Mouse (Mus musculus) forebrain, embryonic 10.5 days (tissue): ENCODE measurements around the gene Best1. TPM values are rescaled to one million over a fixed set of nuclear protein-coding genes. Genes with fewer than 3 reads are reported as not detected.

Experiments used
- DNase-seq: peaks from one replicate; pipeline ENCODE4 v3.0.0-alpha.2; 2017; ENCODE audit warnings: low spot score; ENCODE audit errors: extremely low spot score
- H3K27ac ChIP-seq: fragments of 300-500 bp; sonication (generic); 2 replicates; pipeline ENCODE4 v1.5.1; 2016; ENCODE audit warnings: mild to moderate bottlenecking
- H3K27me3 ChIP-seq: fragments of 300-500 bp; sonication (generic); 2 replicates; pipeline ENCODE4 v1.6.1; 2016; ENCODE audit warnings: mild to moderate bottlenecking; ENCODE audit not compliant: poor library complexity, severe bottlenecking
- H3K36me3 ChIP-seq: fragments of 300-500 bp; sonication (generic); replicated peaks from 2 replicates; pipeline ENCODE4 v1.6.1; 2016; ENCODE audit warnings: mild to moderate bottlenecking, moderate library complexity
- H3K4me1 ChIP-seq: fragments of 300-500 bp; sonication (generic); 2 replicates; pipeline ENCODE4 v1.6.1; 2016
- H3K4me3 ChIP-seq: fragments of 300-500 bp; sonication (generic); 2 replicates; pipeline ENCODE4 v1.5.1; 2016; ENCODE audit warnings: mild to moderate bottlenecking, moderate library complexity
- H3K9me3 ChIP-seq: fragments of 300-500 bp; sonication (generic); 2 replicates; pipeline ENCODE4 v1.6.1; 2016; ENCODE audit warnings: mild to moderate bottlenecking, moderate library complexity
- WGBS: fragments of 180-500 bp; shearing (Covaris S2); methylation state at CpG from one replicate; pipeline ENCODE4 v1.1.7; 2016; 5-methylcytosine and 5-hydroxymethylcytosine counted together
- polyA plus RNA-seq: library from polyadenylated mRNA; unstranded; fragments of >200 nt; fragmentation: Nextera tagmentation; extraction: Ambion mirVana; gene quantifications from 2 replicates; pipeline ENCODE4 v1.2.1, GENCODE M21; 2016

Best1 gene
- polyA plus RNA-seq, 1 experiment from 2014 or later: 2.1 TPM

DNA sequence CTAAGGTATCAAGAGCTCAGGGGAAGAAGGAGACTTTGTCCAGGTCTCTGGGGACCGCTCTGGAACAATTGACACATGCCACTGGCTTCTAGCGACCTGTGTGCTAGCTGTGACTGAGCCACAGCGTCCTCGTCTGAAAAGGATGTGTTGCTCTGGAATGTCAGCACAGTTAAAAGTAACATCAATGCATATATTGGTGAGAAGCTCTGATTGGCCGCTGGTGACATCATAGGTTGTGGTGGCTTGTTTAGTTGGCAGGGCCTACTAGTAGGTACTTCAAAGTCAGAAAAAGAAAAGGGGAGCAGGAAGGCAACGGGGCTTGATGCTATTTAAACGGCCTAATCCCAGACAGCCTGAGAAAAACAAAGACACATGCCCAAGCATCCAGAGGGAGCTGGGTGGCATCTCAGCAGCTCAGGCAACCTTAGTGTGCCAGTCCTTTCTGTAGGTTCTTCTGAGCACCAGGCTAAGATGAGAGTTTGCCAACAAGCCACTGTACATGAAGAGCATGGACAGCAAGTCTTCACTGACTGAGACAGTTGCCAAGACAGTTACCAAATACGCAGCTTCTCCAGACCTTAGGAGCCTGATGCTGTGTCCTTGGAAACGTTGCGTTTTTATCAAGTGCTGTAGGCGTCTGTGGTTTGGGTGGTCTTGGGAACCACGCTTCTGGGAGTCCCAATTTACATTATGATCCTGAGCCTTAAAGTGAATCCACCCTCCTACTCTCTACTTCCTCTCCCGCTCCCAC lies 2.5 kb downstream of the Best1 start:
- H3K9me3 ChIP-seq: no peaks in the 10 kb centered on the region; the same call in 1 of the 2 replicates
- H3K27me3 ChIP-seq: no peaks in the 10 kb centered on the region
- 74% methylated on average over 13 of the region's 13 CpGs for WGBS
- no peak overlapping the region for H3K4me3 ChIP-seq
- no peaks in the 10 kb centered on the region for H3K36me3 ChIP-seq
- no peak overlapping the region for H3K27ac ChIP-seq
- no peak for DNase-seq
- no peaks in the 10 kb centered on the region for H3K4me1 ChIP-seq

DNA sequence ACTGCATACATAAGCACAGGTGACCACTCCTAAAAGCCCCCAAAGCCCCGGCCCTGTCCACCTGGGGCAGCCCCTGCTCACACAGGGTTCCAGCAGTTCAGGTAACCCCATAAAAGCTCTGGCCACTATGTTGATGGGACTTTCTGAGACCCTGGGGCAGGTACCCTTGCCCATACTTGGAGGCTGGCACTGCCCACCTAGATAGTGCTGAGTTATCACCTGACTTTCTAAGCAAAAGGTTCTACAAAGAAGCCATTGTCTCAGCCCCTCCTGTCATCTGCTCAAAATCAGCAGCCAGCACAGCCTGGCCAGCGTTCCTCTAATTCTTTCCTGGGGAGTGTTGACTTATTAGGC lies 3.4 kb downstream of the Best1 start:
- H3K27me3 ChIP-seq: no peaks in the 10 kb centered on the region
- no peak for DNase-seq
- no peak overlapping the region for H3K4me3 ChIP-seq
- H3K27ac ChIP-seq: no peak overlapping the region
- H3K9me3 ChIP-seq: no peaks in the 10 kb centered on the region; the same call in 1 of the 2 replicates
- H3K4me1 ChIP-seq: peaks cover 6% of the 10 kb centered on the region
- WGBS: 74% methylated on average over 2 of the region's 2 CpGs
- H3K36me3 ChIP-seq: no peaks in the 10 kb centered on the region

DNA sequence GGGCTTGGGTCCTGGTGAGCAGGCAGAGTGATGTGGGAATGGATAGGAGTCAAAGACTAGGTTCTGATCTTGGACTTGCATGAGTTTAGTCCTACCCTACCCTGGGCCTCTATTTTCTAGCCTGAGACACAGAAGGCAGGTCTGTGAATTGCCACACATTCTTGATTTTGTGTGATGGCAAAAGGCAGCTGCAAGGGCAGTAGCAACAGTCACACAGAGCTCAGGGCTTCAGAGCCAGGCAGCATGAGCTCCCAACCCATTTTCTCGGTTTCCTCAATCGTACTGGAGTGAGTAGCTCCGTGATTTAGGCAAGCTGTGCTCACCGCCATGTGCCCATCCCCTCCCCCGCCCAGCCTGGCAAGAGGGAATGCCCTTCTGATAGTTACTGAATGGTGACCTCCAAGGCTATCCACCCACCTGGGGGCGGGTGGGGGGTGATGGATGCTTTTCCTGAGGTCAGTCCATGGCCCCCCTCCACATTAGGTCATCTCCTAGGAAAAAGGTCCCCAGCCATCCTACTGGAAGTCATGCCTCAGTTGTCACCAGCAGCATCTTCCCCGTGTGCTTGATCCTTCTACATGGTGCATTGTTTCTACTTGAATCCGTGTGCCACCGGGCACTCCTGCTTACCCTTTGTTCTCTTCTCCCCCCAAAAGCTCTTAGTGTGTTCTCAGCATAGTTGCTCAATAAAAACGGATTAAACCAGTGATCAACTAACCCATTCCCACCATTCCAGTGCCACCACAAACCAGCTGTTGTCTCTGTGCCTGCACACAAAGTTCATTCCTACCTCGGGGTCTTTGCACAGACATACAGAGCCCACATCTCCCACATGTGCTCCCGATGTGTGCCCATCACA lies 4.0 kb downstream of the Best1 start:
- 80% methylated on average over 12 of the region's 12 CpGs for WGBS
- DNase-seq: no peak
- Histone ChIP-seq H3K9me3 (no peaks in the 10 kb centered on the region; the same call in 1 of the 2 replicates), H3K27ac (no peak overlapping the region), H3K4me1 (peaks cover 12% of the 10 kb centered on the region), H3K36me3 (no peaks in the 10 kb centered on the region), H3K27me3 (peaks cover 3% of the 10 kb centered on the region), H3K4me3 (no peak overlapping the region)

DNA sequence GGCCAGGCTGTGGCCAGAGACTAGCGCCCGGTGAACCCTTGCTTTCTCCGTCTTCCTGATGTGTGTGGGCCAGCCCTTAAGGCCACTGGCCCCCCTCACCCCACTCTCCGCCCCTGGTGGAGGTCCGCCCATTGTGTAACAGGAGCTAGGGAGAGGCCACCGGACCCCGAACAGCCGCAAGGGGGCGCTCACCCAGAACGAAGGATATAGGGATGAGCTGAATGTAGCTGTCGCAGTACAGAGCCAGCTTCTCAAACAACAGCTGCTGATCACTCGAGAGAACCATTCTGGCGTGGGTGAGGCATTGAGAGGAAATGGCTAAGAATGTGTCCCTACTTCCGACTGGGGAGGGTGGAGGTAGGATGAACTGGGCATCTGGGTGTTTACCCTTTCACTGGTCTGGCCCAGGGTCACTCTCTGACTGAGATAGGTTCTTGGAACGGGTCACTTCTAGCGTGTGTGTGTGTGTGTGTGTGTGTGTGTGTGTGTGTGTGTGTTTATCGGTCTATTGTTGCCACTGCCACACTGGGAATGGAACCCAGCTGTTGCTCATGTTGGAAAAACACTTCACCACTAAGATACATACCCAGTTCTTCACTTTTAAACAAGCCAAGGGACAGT lies 8.3 kb downstream of the Best1 start:
- 11% methylated on average over 17 of the region's 17 CpGs for WGBS

DNA sequence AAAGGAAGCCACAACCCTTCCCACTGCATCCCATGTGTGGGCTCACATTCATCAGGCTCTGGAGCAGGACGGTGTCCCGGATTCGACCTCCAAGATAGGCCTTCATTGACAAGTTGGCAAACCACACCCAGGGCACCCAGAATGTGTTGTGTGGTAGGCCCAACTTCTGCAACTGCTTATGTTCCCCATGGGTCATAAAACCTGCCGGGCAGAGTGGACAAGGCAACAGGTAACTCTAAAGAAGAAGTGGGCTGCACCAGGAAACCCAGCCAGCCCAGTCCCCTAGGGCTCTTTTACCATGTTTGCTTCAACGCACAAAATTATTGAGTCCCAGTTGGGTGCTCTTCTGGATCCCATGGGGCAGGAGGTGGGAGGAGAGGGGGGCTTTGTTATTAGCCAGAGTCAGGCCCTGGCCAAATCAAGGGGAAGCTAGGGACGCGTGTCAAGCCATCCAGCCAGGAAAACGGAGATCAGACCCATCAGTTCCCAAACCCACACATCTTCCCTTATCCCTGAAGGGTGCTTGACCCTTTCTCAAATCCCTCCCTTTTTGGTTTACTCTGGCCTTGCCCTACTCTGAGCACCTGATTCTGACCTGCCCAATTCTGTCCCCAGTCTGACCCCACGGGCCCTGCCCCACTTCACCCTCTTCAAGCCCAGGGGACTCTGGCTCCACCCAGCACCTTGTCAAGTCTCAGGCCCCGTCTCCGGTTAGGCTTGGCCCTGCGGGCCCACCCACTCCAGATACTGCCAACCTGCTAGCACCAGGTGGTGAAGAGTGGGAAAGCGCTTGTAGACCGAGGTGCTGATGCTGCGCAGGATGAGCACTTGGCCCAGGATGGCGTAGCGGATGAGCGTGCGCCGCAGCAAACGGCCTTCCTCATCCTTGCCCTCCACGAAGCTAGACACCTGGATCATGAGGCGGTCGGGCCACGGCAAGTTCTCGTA lies 9.1 kb downstream of the Best1 start:
- Histone ChIP-seq H3K4me3 (peak overlapping the region; percentile 48), H3K27me3 (peaks cover 12% of the 10 kb centered on the region), H3K36me3 (no peaks in the 10 kb centered on the region)

More for the DNA sequence above, 8.3 kb downstream of the Best1 start:
- peaks cover 12% of the 10 kb centered on the region for H3K27me3 ChIP-seq
- no peaks in the 10 kb centered on the region for H3K9me3 ChIP-seq
- H3K27ac ChIP-seq: peak overlapping the region; percentile 80
- peak overlapping the region; percentile 48 for H3K4me3 ChIP-seq
- peak; percentile 93 for DNase-seq
- peaks cover 20% of the 10 kb centered on the region for H3K4me1 ChIP-seq
- H3K36me3 ChIP-seq: no peaks in the 10 kb centered on the region

DNA sequence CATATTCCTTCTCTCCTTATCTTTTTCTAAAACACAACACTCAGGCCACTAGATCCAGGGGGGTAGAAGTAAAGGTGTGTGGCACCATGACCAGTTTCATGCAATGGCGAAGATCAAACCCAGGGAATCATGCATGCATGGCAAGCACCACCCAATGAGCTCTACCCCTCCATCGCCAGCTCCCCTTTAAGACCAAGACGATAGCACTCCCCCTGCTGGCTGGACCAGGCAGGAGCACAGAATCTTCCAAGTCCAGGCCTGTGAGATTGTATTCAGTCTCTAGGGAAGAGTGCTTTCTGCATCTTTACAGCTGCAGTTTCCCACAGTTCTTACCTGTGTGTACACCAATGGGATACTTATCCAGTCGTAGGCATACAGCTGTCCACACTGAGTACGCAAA lies 10.1 kb downstream of the Best1 start:
- 25% methylated on average over 5 of the region's 5 CpGs for WGBS
- DNase-seq: peak; percentile 75
- Histone ChIP-seq H3K36me3 (peaks cover 8% of the 10 kb centered on the region), H3K9me3 (no peaks in the 10 kb centered on the region), H3K4me3 (no peak overlapping the region), H3K27me3 (peaks cover 12% of the 10 kb centered on the region), H3K27ac (no peak overlapping the region), H3K4me1 (peaks cover 31% of the 10 kb centered on the region)

More for the DNA sequence above, 9.1 kb downstream of the Best1 start:
- Histone ChIP-seq H3K27ac (peak overlapping the region; percentile 80), H3K4me1 (peaks cover 24% of the 10 kb centered on the region), H3K9me3 (no peaks in the 10 kb centered on the region)
- DNase-seq: no peak
- WGBS: 43% methylated on average over 26 of the region's 26 CpGs

DNA sequence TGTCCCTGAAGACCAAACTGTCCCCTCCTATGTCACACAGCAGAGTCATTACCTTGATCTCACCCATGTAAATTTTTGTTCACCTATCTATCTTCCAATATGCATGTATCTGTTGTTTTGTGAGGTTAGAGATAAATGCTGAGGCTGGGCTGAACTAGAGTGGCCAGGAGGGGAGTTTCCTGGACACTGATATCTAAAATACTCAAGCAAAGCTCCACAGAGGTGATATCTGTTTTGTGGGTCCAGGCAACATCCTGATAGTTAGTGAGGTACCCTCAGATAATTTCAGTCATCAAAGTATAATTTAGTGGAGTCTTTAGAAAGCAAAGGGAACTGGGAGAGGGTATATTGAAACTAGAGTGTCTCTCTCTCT lies 11.6 kb downstream of the Best1 start:
- no peak overlapping the region for H3K27ac ChIP-seq
- peaks cover 31% of the 10 kb centered on the region for H3K4me1 ChIP-seq
- H3K4me3 ChIP-seq: no peak overlapping the region
- DNase-seq: no peak
- H3K27me3 ChIP-seq: peaks cover 12% of the 10 kb centered on the region
- H3K9me3 ChIP-seq: no peaks in the 10 kb centered on the region
- peaks cover 22% of the 10 kb centered on the region for H3K36me3 ChIP-seq

DNA sequence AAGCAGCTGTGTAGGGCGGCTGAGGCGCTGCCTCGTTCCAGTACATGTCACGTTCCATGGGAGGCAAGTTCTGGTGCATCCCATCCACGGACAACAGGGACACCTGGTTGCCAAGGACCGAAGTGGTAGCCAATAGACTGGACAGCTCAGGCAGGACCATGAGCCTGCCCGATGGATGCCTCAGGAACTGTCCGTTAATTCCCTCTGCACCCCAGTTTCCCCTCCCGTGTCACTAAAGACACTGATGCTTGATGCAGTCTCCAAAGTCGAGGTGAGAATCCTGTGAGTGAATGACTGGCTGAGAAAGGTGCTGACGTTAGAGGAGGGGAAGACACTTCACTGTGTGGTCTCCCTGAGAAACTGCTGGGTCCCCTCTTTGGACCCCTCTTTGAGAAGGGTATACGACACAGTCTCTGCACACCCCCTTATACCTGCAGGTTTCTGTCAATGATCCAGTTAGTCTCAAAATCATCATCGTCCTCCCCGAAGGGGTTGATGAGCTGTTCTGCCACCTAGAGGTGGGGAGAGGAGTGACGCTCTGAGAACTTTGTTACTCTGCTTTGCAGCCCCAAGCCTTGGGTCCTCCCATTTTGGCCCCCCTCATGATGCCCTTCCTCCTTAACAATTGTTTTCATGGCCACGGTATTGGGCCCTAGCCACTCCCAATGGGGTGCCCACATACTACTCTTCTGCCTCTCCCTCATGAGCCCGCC lies 12.1 kb downstream of the Best1 start:
- no peak overlapping the region for H3K27ac ChIP-seq
- no peak overlapping the region for H3K4me3 ChIP-seq
- no peak for DNase-seq
- 69% methylated on average over 17 of the region's 17 CpGs for whole genome bisulfite sequencing
- H3K9me3 ChIP-seq: no peaks in the 10 kb centered on the region
- peaks cover 27% of the 10 kb centered on the region for H3K36me3 ChIP-seq
- peaks cover 12% of the 10 kb centered on the region for H3K27me3 ChIP-seq
- peaks cover 31% of the 10 kb centered on the region for H3K4me1 ChIP-seq

DNA sequence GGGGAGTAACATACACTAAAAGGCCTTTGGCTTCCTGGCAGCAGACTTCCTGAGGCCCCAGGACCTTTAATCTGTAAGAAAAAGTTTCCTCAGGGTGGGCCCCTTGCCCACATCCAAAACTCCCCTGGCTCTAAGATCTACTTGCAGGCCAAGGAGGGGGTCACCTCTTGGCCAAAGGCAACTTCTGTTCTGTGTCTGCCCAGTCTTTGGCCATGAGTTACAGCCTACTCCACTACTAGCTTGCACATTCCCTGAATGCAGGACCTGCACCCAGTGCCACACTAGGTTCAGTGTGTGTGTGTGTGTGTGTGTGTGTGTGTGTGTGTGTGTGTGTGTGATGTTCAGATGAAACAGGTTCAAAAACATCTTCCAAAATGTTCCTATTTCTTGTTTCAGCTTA lies 13.8 kb downstream of the Best1 start:
- no peak for DNase-seq
- peaks cover 34% of the 10 kb centered on the region for H3K36me3 ChIP-seq
- no peaks in the 10 kb centered on the region for H3K9me3 ChIP-seq
- no peak overlapping the region for H3K4me3 ChIP-seq
- peak overlapping the region; percentile 36; the same call in 1 of the 2 replicates for H3K27ac ChIP-seq
- H3K27me3 ChIP-seq: peaks cover 10% of the 10 kb centered on the region
- peaks cover 34% of the 10 kb centered on the region for H3K4me1 ChIP-seq

DNA sequence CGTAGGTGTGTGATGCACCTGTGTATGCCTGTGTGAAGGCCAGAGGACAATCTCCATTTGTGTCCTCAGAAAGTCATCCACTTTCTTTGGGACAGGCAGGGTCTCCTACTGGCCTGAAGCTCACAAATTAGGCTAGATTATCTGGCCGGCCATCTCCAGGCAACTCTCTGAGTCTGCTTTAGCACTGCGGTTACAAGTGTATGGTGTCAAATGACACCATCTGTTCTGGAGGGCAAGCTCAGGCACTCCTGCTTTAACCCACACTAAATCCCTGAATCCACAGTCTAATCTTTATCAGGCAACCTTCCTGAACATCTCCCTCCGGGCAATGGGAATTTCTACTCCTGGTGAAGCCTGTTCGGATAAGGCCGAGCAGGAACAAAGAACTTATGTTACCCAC lies 14.2 kb downstream of the Best1 start:
- Histone ChIP-seq H3K4me1 (peaks cover 32% of the 10 kb centered on the region), H3K27me3 (peaks cover 6% of the 10 kb centered on the region), H3K27ac (peak overlapping the region; percentile 36; the same call in 1 of the 2 replicates), H3K4me3 (no peak overlapping the region), H3K36me3 (peaks cover 34% of the 10 kb centered on the region), H3K9me3 (no peaks in the 10 kb centered on the region)
- 55% methylated on average over 6 of the region's 6 CpGs for WGBS
- no peak for DNase-seq

DNA sequence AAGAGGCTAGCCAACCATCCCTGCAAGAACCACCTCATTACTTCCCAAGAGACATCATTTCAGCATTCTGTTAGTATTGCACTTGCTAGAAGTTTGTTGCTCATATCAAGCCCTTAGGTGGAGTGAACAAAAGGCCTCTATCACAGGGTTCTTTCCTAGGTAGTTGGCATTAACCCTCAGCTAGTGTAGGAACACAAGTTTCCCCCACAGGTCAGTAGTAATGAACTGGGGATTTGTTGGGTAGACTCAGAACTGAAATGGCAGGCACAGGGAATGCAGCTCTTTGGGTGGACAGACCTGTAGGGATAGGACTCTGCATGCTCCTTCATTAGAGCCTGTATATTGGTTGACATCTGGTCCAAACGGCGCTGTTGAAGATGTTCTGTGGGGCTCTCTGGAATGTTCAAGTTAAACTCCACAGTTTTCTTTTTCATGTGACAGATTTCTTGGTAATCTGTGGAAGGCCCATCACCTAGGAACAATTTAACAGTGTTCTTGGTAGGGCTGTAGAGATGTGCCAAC lies 15.5 kb downstream of the Best1 start:
- Histone ChIP-seq H3K36me3 (peaks cover 34% of the 10 kb centered on the region), H3K27me3 (no peaks in the 10 kb centered on the region), H3K9me3 (no peaks in the 10 kb centered on the region), H3K27ac (no peak overlapping the region), H3K4me1 (peaks cover 34% of the 10 kb centered on the region), H3K4me3 (no peak overlapping the region)
- no peak for DNase-seq
- WGBS: 91% methylated on average over 2 of the region's 2 CpGs
